Mouse (Mus musculus) gastrocnemius, postnatal 36 days (tissue): ENCODE results near the gene Adipor2. TPM values are rescaled to one million over a fixed set of nuclear protein-coding genes. Genes with fewer than 3 reads are reported as not detected.
"Not testable (repeated sequence)": the region's sequence is repeated elsewhere in the genome, so short reads cannot be mapped to it uniquely, and the experiment has no call there.

ENCODE experiments used
- DNase-seq, 2 experiments: peaks; one replicate each; pipeline ENCODE4 v3.0.0; 2022
- intact Hi-C: fragments of 180-260 bp; cut with DNase I; formaldehyde crosslinking; loops from one replicate; pipeline ENCODE4 v1.15.1; 2025
- total RNA-seq, 2 experiments: library from RNA; stranded (reverse); gene quantifications; 2 replicates each; pipeline ENCODE4 v1.2.3; 2021

Adipor2 gene
- total RNA-seq, 2 experiments from 2014 or later = 73.0 to 80.6 TPM

GRCm38 (mm10) chr6:119396309-119396634 lies 21.2 kb downstream of the Adipor2 start:
- intact Hi-C loops = no loop called here
- DNase-seq = peak; percentile 53 to 63

DNA sequence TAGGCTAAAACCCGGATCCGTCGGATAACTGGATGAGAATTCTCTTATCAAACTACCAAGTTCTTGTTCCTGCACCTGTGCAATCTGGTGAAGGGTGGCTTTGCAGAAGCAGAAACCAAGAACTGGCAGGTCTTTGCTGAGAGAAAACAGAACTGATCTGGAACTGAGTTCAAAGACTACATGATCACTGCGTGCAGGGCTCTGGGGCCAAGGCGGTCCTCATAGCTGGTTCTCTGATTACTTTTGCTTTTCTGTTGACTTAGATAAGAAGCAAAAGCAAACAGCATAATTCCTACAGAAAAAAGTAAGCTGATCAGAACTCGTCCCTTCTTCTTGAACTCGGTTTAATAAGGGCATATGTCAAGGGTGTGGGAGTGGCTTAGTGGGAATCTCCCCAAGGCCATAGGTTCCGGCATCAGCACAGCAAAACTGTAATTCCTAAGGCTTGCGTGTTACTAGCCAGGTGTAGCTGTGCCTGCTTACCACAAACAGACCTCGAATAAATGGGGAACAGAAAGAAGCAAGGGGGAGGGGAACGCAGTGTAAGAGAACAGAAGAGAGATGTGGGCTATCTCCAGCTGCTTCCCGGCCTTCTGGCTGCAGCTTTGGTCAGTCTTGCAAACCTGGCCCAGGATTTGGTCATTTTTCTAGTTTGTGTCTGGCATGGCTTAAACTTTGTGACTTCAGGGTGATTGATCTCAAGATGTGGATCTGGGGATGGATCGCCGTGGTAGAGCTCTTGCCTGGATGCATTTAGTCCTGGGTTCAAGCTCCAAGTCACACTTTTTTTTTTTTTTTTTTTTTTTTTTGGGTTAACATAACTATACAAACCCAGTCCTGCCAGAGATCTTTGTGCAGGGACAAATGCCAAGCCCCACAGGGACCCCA lies 21.8 kb downstream of the Adipor2 start:
- intact Hi-C loops = no loop called here
- DNase-seq = no peak

- no peak for DNase-seq
- intact Hi-C loops = no loop called here
Observed at GRCm38 (mm10) chr6:119392836-119393235, 24.7 kb downstream of the Adipor2 start.

- intact Hi-C loops = no loop called here
- DNase-seq = no peak
Observed at GRCm38 (mm10) chr6:119390728-119391127, 26.8 kb downstream of the Adipor2 start.

DNA sequence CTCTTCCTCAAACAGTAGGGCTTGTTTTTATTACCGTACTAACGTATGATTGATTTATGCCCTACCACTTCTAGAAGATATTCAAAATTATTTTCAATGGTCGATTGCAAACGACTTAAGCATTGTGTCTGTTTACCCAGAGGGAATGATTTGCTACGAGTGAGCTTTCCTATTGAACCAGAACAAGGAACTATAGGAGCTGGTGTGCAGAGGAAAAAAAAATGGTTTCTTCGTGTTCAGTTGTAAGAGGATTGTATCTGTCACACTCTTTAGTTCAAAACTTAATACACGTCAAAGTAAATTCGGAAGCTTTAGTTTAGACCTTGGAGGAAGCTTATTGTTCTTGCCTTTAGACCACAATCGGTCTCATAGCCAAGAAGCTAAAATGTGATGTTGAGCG lies 28.4 kb downstream of the Adipor2 start:
- DNase-seq = no peak
- intact Hi-C loops = no loop called here

DNA sequence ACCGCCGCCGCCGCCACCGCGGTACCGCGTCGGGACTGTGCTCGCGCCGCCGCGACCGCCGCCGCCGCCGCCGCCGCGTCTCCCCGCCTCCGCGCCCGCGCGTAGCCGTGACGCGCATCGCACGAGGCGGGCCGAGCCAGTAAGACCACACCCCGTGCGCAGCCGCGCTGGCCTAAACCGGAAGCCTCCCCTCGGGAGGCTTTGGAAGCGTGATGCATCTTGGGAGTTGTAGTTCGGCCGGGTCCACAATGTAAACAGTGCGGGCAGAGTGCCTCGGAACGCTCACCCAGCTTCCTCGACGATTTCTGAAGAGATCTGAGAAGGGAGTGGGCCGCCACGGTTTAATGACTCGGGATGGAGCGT lies 28.9 kb downstream of the Adipor2 start:
- peak; percentile 88 to 92 for DNase-seq
- intact Hi-C loops = no loop called here

DNA sequence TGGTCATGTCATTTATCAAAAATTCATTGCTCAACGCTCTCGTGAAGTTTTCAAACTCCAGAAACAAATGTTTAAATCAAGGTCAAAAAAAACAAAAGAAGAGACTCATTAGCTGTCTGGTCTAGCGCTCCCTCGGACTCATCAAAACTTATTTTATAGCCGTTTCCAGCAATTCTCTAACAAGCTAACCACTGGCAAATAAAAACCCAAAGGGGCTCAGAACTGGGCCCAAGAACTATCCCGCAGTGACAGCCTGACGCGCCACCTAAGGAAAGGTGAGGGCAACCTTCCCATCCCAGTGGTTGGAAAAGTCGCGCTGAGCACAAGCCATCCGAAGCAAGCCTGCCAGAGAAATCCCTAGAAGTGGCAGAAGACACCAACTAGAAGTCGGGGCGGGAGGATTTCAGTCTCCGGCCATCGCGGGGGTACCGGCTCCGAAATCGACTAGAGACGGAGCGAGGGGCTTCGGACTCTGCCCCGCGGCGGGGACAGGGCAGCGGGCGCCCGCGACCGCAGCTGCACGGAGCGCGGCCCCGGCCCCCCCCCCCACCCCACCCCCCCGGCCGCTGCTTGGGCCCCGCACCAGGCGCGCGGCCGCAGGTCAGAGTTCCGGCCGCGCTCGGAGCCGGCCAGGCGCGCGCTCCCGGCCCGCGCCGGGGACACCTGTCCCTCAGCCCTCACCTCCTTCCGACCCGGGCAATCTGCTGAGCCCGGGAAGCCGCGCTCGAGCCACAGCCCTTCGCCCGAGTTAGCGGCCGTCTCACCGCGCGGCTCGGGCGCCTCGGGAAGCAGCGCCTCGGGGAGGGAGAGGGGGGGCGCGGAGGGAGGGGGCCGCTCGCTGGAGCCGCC lies 29.5 kb downstream of the Adipor2 start:
- DNase-seq = peak; percentile 28 to 45
- intact Hi-C loops = no loop called here

DNA sequence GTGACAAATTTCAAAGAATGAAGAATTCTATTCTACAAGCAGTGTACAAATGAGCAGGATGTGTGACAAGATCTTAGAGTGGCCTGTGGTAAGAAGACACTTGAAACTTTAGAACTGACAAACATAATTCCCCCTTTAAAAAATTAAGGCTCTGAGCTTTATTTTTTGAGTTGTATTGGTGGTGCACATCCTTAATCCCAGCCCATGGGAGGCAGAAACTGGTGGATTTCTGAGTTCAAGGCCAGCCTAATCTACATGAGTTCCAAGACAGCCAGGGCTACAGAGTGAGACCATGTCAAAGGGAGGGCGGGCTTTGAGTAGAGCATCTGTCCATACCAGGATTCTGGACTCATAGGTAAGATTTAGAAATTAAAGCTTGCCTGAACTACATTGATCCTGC lies 30.7 kb downstream of the Adipor2 start:
- no peak for DNase-seq
- intact Hi-C loops = no loop called here

GRCm38 (mm10) chr6:119386421-119386820 lies 31.1 kb downstream of the Adipor2 start:
- DNase-seq = no peak
- intact Hi-C loops = no loop called here

DNA sequence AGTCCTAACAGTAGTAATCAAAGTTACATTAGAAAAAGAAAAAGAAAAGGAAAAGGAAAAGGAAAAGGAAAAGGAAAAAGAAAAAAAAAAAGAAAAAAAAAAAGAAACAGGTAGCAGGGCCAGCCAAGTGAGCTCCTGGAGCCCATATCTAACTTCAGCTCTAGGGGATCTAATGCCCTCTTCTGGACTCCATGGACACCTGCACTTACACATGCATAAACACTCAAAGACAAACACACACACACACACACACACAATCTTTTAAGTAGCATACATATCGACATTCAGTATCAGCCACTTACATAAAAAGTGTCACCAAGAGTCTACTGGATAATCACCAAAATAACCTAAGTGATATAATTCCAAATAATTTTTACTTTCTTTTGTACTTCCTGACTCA lies 31.8 kb downstream of the Adipor2 start:
- no peak for DNase-seq
- intact Hi-C loops = no loop called here

DNA sequence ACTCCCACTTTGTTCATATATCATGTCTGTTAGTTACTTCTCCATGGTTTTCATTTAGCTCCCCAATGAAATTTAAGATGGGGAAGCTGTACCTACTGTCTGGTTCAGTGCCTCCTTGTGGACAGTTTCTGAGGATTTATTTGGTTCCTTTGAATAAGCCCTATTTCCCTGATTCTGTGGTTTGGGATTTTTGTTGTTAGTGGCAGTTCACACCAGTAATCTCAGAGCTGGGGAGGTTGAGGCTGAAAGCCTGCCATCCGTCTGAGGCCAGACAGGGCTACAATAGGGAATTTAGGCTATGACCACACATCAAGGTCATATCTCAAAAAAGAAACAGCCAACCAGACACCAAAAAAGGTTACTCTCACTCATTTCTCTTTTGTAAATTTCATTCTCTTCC lies 38.9 kb downstream of the Adipor2 start:
- no peak for DNase-seq

DNA sequence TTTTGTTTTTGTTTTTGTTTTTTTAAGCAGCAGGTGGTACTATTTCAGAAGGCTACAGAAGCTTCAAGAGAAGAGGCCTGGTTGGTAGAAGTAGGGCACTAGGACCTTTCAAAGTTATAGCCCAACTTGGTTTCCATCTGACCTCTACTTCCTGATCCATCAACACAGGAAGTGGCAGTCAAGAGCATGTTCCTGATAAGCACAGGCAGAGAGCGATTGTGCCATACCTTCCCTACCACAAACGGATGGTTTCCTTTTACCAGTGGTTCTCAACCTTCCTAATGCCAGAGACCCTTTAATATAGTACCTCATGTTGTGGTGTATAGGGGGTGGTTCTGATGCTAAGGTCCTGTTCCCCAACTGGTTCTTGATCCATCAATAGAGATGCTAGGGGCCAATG lies 39.9 kb downstream of the Adipor2 start:
- DNase-seq = no peak
- intact Hi-C loops = no loop called here

More for the DNA sequence above, 38.9 kb downstream of the Adipor2 start:
- intact Hi-C loops = no loop called here

DNA sequence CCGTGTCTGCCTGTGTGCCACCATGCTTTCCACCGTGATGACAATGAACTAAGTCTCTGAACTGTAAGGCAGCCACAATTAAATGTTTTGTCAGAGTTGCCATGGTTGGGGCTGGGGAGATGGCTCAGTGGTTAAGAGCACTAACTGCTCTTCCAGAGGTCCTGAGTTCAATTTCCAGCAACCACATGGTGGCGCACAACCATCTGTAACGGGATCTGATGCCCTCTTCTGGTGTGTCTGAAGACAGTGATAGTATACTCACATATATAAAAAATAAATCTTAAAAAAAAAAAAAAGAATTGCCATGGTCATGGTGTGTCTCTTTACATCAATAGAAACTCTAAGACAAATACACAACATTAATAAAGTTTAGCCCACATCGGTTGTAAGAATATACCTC lies 42.5 kb downstream of the Adipor2 start:
- no peak for DNase-seq
- intact Hi-C loops = no loop called here

GRCm38 (mm10) chr6:119373000-119373705 lies 44.4 kb downstream of the Adipor2 start:
- no peak for DNase-seq
- intact Hi-C loops = no loop called here

GRCm38 (mm10) chr6:119372237-119372636 lies 45.3 kb downstream of the Adipor2 start:
- intact Hi-C loops = no loop called here
- DNase-seq = no peak

DNA sequence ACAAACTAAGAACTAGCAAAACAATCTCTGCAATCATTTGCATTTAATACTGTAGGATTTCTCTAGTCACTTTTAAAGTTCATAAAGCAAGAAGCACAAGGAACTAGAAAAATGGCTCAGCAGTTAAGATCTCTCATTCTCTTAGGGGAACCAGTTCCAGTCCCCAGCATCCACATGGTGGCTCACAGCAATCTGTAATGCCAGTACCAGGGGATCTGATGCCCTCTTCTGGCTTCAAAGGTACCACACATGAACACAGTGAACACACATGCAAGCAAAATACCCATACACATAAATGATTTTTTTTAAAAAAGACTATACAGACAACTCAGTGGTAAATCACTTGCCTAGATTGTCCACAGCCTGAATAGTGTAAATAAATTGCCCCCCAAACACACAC lies 45.9 kb downstream of the Adipor2 start:
- no peak for DNase-seq
- intact Hi-C loops = no loop called here

DNA sequence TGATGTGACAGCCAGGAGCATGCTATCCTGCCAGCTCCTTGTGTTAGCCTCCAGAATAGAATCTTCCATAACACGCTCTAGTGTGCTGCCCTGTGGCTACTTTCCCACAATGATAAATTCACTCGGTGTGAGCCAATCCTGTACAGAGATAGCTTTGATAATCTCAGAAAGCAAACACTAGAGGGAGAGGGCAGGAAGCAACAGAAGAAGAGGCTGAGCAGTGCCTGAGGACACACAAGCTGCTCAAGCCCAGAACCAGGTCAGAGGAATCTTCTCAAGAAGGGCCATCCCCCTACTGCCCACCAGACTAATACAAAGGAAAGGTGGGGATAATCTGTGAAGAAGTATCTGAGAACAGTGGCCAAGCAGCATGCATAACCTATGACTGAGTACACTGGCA lies 50.1 kb downstream of the Adipor2 start:
- intact Hi-C loops = no loop called here
- no peak for DNase-seq

DNA sequence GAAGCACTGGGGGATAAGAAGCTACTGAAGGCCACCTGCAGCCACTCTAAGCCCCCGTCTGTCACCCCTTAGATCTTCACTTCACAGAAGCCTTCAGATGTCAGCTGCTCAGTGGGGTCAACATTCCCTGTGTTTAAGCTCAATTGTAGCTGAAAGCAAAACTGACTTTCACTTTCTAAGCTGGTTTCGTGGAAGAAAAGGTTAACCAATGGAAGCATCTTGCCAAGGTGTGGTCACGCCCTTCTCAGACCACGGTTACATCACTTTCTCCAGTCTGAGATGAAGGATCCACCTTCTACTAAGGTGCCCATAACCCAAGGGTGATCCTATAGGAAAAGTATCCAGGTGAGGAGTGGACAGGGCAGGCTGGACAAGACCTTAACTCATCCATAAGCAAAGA lies 50.7 kb downstream of the Adipor2 start:
- DNase-seq, intact Hi-C loops: not testable (repeated sequence)

DNA sequence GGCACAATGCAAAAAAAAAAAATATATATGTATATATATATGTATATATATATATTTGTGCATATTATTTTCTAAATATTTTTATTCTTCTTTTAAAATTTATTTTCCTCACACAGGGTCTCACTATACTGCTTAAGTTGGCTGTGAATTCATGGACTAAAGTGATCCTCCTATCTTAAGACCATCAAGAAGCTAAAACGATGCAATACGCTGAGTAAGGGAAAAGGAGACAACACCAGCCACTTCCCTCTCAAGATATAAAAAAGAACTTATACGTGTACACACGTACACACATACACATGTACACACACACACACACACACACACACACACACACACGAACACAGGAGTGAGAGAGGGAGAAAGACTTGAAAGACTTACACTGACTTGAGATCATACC lies 53.9 kb downstream of the Adipor2 start:
- no peak for DNase-seq
- intact Hi-C loops = no loop called here

DNA sequence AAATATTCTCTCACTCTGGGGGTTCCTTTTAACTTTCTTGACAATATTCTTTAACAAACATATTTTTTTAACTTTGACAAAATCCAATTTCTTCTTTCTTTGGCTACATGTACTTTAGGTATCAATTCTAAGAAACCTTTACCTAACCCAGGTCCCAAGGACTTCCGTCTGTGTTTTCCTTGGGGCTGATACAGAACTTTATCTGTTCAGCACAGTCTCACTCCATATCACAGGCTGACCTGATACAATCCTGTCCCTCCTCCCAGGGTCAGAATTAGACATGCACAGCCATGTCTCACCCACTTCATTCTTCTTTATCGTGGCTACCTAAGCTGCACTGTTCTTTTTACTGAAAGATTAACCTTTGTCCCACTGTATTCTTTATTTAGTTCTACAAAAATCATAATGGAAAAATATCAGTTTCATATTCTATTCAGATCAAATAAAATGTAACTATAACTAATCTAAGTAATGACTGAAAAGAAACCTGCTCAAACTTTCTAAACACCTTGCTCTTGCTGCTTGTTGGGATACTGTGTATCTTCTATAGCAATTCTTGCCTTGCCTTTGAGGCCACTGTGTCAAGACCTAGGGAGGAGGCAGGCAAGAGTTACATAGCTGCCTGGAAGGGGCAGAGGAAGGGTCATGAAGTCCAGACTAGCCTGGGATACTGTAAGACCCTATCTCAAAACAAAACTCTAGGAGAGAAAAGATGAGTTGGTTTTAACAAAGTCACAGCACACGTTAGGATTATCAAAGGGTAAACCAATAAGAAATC lies 56.4 kb downstream of the Adipor2 start:
- DNase-seq = no peak
- intact Hi-C loops = no loop called here
